Mouse (Mus musculus): Measurements from ENCODE around the gene Btrc.

Btrc gene

DNA sequence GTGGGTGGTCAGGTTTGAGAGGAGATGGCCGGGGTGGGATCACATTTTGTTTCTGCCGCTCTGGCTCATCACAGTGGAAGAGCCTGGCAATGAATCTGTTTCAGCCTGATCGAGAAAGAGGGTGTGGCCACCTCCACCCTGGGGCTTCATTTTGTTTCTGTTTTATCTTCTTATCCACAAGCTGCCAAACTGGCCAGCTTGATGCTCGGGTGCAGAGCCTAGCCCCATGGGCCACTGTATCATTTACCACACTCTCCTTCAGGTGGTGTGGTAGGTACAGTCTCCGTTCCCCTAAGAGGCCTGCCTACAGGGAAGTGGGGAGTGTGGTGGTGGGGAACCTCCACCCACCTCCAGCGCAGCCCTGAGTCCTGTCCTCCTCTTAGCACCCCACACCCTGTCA, 209.5 kb downstream of the Btrc start:
- no peak for DNase-seq (ENCODE audit: low read depth, low spot score)

DNA sequence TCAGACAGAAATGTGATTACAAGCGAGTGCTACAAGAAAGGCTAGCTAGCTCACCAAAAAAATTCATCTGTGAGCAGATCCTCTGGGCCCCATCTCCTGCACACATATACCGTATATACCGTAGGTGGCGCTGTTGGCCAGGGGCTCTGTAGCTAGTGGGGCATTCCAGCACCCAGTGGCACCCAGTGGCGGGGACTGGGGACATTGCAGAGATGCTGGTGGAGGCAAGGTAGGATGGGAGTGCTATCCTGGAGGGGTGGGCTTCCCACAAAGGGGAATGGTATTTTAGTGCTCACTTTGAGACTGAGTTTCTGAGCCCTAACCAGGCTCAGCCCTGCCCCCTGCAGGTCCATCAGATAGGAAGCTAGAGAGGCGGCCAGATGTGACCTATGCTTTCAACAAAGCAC, 210.3 kb downstream of the Btrc start:
- peak; percentile 70 for DNase-seq (ENCODE audit: low read depth, low spot score)

DNA sequence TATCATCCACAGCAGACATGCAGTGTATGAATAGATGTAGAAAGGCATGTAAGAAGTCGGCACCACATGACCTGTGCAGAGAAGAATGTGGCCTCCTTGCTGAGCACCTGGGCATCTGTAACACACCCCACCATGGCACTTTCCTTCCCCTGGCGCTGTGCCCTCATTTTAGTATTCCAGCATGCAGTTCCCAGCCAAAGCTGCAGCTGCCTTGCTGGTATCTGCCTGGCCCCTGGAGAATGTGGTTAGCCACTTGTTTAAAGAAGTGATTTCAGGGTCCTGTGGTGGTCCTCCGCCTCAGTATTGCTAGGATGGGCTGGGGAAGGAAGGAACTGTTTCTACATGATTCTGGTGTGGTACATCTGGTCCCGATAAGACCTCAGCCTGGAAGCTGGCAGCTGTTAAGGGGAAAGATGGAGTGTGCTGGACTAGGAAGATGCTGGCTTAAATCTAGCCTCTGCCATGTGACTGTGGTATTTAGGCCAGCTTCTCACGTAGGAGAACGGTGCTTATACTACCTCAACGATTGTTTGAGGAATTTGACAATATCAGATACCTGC, 210.9 kb downstream of the Btrc start:
- DNase-seq (ENCODE audit: low read depth, low spot score) = no peak

DNA sequence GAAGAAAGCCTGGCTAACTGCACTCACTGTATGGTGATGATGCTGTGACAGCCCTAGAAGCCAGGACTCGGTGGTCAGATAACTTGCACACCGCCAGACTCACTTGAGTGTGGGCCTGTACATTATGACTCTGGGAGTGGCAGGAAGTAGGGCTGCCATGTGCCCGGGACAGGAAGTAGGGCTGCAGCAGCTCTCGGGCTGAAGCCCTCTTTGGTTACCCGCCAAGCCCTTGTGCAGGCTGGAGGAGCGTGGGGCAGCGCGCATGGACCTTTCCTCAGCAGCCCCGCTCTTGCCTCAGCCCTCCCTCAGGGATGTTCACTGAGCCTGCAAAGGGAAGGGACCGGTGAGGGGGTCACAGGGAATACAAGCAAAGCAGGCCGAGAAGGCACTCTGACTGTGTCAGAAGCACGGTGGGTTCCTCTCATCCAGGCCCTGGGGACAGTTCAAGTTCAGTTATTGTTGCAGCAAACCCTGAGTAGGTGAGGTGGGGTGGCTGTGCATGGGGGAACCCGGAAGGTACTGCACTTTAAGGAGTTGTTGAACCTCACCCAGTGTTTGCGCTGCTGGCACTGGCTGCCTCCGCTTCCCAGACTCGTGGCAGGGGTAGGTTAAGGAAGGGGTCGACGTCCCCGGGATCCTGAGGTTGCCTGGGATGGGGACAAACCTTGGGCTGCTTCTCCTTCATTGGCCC, 211.6 kb downstream of the Btrc start:
- no peak for DNase-seq (ENCODE audit: low read depth, low spot score)

DNA sequence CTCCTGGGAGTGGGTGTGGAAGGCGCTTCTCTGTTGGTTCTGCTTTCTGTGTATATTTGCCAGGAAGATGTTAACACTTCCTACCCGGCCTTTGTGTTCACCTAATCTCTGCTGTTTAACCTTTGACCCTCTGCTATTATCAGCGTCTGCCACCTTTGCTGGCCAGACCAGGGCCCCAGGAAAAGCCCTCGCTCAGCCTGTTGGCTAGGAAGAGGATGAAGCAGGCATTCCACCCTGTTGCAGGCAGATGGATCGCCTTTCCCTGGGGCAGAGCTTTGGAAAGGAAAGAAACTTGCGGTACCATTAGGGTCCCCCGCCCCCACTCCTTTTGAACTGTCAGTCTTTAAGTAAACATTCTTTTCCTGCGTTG, 212.1 kb downstream of the Btrc start:
- peak; percentile 46 for DNase-seq (ENCODE audit: low read depth, low spot score)

DNA sequence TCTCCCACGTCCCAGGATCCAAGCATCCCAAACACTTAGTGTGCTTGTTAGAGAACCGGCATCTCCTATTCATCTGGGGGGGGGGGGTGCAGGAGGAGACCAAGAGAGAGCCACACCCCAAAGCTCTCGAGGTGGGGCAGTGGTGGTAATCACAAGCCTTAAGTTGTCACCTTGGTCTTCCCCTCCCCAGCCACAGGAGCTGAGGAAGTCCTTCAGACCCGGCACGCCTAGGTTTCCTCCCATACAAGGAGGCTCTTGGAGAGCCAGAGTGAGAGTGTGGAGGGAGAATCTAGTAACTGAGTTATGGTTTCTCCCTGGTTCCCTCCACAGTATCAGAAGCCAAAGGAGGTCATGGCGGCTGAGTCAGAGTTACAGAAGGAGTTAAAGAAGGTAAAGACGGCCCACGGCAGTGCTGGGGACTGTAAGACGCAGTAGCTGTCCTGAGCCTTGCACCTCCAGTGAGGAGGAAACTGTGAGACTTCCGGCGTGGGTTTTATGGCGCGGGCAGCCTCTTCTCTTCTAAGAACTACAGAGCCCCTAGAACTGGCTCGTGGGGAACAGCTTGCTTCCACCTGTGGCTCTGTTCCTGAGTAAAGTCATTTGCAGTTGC, 213.7 kb downstream of the Btrc start:
- no peak for DNase-seq (ENCODE audit: low read depth, low spot score)

DNA sequence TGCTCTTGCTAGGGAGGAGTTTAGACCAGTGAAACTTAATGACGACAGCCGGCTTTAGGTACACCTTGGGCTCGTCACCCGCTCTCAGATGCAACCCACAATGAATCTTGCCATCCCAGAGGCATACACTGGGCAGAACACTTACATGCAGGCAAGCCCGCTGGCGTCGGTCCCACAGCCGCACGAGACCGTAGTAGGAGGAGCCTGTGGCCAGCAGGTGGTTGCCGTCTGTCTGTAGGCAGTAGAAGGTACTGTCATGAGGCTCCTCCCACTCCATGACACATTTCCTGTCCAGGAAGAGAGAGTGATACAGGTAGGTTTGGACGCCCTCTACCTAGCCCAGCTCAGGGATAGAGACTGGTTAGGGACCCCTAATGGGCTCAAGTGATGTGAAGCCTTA, 215.4 kb downstream of the Btrc start:
- no peak for DNase-seq (ENCODE audit: low read depth, low spot score)

DNA sequence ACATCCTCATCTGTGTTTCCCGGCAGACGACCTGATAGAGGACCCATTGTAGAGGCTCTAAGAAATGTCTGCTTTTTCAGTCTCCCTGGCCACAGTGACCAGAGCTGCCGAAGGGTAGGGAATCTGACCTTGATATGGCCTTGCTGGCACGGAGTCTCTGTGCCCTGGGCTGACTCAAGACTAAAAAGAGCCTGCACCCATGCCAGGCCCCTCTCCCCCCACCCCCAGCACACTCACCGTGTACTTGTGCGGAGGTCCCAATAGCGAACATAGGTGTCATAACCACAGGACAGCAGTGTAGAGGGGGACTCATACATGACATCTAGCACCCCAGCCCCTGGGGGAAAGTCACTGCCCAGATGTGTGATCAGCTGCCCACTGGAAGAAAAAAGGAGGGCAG, 215.9 kb downstream of the Btrc start:
- DNase-seq (ENCODE audit: low read depth, low spot score) = no peak

Data from mesoderm, embryonic 11.5 days (tissue).